Mouse (Mus musculus) embryo, embryonic 10.5 days (tissue): ENCODE measurements around the gene Ctf2.
"Not testable (repeated sequence)": the region's sequence is repeated elsewhere in the genome, so short reads cannot be mapped to it uniquely, and the experiment has no call there.

Experiments used
- DNase-seq: peaks from one replicate; pipeline ENCODE4 v3.0.0-alpha.2; 2015; ENCODE audit warnings: low spot score

Gene Ctf2

GRCm38 (mm10) chr7:127714816-127715215, 17.1 kb downstream of the Ctf2 start:
- no peak for DNase-seq

- peak; percentile 94 for DNase-seq
Measured at GRCm38 (mm10) chr7:127712461-127713385, 19.2 kb downstream of the Ctf2 start, which contains the start of gene Ctf1. TSS of gene Ctf1 (plus strand) at chr7:127712736.

- DNase-seq = no peak
Measured at GRCm38 (mm10) chr7:127711456-127711855, 20.5 kb downstream of the Ctf2 start.

- no peak for DNase-seq
Measured at GRCm38 (mm10) chr7:127711031-127711430, 20.9 kb downstream of the Ctf2 start.

GRCm38 (mm10) chr7:127709261-127709979, 22.5 kb downstream of the Ctf2 start:
- DNase-seq = no peak

DNA sequence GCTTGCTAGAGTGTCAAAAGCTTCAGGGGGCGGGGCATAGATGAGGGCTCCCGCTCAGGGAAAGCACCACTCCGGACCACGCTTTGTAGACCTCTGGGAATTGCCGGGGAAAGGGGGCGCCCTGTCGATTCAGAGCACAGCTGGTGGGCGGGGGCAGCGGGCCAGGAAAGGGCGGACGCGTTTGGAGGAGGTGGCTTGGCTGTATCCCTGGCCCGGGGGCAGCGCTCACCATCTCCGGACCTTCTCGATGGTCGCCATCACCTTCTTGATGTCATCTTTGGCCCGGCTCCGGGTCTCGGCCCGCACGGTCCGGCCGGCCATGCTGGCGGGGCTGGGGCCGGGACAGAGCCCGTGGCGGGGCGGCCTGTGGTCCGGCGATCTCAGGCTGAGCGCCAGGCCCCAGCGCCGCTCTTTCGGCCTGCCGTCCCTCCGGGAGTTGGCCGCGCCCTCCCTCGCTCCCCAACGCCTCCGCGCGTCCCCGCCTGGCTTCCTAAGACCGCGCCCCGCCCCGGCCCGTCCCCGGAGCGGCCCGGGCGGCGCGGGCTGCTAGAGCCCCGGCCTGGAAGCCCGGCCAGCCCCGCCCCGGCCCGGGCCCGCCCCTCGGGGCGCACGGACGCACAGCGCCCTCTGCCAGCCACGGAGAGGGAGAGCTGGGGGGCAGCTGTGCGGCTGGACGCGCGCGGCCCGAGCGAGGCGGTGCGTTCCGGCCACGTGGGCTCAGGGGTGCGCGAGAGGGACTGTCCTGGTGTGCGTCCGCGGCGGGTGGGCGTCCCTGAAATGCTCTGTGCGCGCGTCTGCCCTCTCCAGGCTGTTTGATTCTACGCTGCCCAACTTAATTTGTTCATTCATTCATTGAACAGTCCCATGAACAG, 23.5 kb downstream of the Ctf2 start, which contains the start of gene Bcl7c:
TSS of gene Bcl7c (minus strand) at position 727 of the 872 bp plus-strand sequence.
- DNase-seq = peak; percentile 98

GRCm38 (mm10) chr7:127707957-127708206, 24.1 kb downstream of the Ctf2 start:
- no peak for DNase-seq

DNA sequence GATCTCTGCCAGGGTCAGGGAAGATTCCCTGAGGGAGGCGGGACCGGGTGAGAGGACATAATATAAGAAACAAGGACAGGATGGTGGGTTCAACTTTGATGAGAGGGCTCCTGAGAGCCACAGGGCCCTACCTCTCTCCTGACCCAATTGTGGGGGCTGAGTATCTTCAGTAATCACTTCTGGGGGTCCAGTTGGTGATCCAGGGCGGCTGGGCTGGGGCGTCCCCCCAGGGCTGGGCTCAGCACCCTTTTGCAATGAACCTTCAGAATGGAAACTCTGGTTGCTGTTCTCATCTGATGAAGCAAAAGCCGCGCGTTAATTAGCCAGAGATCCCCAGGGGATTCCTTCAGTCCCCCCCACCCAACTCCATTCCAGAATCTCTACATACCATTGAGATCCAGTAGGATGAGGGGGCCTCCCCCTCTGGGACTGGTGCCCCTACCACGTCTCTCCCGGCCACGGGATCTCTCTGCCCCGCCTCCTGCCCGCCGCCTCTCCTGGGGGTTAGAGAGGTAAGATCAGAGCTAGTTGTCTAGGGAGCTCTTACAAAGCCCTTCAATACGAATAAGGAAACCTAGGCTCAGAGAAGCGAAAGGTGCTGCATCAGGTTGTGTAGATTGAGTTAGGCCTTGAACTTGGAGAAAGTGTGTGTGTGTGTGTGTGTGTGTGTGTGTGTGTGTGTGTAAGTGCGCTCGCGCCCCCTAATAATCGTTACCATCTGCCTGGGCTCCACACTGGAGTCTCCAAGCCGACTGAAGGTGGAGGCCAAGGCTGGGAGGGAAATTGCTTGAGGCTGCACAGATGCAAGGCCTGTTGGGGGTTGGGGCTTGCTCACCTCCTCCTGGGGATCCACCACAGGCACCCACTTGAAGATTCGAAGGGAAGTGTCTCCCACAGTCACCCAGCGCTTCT, 24.7 kb downstream of the Ctf2 start:
- peak; percentile 71 for DNase-seq

- no peak for DNase-seq
Measured at GRCm38 (mm10) chr7:127705706-127706105, 26.3 kb downstream of the Ctf2 start.

GRCm38 (mm10) chr7:127704598-127704997, 27.4 kb downstream of the Ctf2 start:
- no peak for DNase-seq

GRCm38 (mm10) chr7:127703561-127704178, 28.3 kb downstream of the Ctf2 start:
- DNase-seq = no peak

- DNase-seq = no peak
Measured at GRCm38 (mm10) chr7:127700712-127701331, 31.1 kb downstream of the Ctf2 start.

DNA sequence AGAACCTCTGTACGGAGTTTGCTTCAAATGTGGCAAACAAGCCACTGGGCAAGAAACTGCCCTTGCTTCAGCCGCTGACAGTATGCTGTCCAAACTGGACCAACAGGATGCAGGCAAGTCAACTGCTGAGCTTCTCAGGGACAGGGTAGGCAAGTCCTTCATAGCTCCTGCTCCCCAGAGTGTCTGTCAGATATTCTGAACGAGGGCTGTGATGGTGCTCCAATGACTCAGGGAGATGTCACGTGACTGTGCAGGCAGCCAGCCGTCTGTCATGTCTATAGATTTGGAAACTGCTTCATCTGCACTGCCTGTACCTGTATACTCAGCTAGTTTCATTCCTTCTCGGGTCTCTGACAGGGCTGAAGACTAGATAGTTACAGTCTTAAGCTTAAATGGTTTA, 33.0 kb downstream of the Ctf2 start:
- no peak for DNase-seq

- not testable (repeated sequence) for DNase-seq
Measured at GRCm38 (mm10) chr7:127693730-127694129, 38.2 kb downstream of the Ctf2 start.

DNA sequence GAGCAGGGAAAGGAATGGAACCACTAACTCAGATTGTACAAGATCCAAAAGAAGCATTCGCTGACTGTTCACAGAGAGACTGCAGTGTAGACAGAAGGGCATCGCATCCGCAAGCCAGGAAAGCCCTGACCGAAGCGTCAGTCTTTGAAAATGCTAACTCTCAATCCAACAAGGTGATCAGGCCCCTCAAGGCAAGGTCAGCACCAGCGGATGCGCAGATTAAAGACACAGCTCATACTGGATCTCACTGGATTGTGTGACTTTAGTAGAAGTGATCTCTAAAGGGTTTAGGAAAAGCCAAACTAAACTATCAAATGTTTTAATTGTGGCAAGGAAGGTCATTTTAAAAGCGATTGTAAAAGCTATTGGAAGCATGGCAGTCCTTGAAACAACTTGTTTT, 38.7 kb downstream of the Ctf2 start:
- no peak for DNase-seq

DNA sequence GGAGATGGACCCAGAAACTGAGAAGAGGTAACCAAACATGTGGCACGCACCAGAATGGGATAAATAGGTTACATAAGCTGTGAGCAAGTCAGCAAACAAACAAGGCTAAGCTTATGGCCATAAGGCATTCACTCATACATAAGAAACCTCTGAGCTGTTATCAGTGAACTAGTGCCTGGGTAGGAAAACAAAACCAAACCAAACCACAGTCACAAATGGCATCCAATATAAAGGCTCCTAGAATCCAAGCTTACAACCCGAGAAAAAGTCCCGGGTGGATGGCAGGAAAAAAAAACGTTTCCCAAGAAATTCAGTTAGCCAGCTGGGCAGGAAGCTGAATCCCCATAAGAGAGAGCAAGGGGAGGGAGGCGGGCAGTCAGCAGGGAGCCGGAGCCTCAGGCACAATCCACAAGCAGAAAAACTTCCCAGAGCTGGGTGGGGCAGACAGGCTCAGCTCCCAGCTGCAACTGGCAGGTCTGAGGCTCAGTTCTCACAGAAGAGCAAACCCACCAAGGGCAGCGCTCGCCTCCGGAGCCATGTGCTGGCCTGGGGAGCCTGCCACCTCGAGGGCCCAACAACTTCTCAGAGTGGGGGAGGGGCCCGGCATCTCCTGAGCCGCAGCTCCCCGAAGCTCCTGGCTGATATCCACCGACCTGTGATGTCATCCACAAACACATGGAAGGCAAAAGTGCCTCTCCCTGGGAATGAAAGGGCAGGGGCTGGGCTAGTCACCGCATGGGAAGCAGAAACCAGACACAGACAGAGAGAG, 40.6 kb downstream of the Ctf2 start:
- DNase-seq = peak; percentile 76

GRCm38 (mm10) chr7:127689626-127690280, 42.2 kb downstream of the Ctf2 start:
- no peak for DNase-seq

GRCm38 (mm10) chr7:127688935-127689334, 43.0 kb downstream of the Ctf2 start:
- no peak for DNase-seq
